Mouse (Mus musculus): Measurements from ENCODE around the gene Mrpl42.

The Mrpl42 gene

DNA sequence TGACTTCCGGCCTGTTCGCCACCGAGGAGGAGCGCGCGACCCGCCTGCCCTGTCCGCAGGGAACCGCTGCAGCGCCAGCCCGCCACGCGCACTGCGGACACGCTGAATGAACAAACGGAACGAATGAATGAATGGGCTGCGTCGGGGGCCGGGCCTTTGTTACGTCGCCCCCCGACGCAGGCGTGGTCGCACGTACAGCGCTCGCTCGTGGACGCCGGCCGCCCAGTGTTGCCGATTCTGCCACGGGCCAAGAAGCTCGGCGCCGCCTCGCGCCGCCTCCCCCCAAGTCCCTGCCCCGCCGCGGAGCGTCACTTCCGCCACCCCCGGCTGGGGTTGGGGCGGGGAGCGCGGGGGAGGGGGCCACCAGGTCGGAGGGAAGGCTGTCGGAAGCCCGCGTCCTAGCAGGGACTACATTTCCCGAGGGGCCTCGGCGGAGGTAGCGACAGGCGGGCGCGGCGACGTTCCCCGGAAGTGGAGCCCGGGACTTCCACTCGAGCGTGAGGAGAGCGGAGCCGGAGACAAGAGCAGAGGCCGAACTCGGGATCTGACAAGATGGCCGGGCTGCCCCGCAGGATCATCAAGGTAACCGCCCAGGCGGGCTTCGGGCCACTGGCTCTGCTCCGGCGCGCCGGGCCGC, 13.0 kb upstream of the Mrpl42 start, which contains the start of gene Ube2n:
TSS of gene Ube2n (plus strand) at position 490 of the 637 bp plus-strand sequence.
- peak; percentile 99 for DNase-seq (ENCODE audit: low read depth)

DNA sequence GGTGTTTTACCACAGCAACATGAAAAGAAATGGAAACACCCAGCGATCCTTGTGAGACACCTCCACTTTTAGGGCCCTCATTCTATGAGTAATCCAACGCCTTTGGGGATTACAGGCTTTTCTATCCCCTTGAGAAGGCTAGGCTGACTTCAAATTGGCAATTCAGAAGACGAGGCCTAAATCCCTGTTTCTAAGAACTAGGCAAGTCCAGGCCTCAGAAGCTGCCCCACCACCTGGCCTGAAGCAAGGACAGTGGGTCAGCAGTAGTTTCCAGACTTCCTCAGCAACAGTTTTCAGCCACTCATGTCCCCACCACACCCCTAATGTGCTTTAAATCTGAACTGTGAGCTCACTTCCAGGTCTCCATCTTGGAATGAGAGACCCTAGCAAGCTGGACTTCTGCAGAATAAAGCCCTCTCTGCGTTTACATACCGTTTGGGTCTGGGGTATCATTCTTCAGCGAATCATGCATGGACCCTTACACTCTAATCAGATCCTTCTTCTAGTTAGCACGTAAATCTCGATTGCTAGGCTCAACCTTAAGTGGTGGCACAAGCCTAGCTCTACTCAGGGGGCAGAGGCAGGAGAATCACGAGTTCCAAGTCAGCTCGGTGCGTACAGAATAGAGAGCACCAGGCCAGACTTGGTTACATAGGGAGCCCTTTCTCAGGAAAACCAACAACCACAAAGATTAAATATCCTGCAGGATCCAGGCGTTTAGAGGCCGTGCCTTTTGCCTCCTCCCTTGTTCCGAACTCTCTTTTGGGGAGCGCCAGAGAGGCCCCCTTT, 12.2 kb upstream of the Mrpl42 start:
- peak; percentile 20 for DNase-seq (ENCODE audit: low read depth)

DNA sequence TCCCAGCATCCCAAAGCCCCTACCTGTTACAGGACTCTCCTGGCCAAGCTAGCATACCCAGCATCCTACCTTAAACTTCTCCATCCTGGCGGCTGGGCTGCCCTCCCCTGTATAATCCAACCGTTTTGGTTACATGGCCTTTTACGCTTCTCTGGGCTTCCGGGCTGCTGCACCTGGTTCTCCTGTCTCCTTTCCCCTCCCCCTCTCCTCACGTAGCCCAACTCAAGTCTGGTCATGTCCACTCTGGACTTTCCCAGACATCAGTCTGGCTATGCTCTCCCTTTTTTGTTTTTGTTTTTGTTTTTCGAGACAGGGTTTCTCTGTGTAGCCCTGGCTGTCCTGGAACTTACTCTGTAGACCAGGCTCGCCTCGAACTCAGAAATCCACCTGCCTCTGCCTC, 10.9 kb upstream of the Mrpl42 start:
- DNase-seq (ENCODE audit: low read depth) = no peak

DNA sequence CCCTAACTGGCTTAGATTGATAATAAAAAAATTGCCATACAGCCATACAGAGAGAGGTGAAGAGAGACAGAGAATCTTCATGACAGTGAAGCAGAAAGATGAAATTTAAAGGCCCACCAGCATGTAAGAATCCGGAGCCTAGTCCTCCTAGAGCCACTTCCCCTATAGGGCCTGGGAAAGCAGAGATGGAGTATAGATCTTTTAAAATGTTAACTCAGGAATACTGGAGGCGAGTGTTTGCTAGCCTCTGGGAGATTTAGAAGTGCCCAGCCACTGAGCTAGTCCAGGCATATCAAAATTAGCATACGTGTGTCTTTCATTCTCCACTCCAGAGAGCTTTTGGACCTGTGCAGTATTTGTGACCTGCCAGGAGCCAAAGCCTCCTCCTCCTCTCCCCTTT, 7.5 kb upstream of the Mrpl42 start:
- DNase-seq (ENCODE audit: low read depth) = no peak

DNA sequence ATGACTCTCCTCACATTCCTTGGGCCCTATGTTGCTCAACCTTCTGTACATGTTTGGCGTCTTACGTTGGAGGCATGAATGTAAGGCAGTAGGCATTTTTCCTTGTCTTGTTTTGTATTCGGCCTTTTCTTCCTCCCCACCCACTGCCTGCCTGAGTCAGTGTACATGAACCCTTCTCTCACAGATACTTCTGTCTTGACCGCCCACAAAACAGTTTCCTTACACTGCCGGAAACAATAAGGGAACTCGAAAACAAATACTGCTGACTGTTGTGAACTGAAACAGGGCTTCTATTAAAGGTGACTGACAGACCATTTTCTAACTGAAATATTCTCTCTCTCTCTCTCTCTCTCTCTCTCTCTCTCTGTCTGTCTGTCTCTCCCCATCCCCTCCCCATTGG, 7.1 kb upstream of the Mrpl42 start:
- peak; percentile 72 for DNase-seq (ENCODE audit: low read depth)

DNA sequence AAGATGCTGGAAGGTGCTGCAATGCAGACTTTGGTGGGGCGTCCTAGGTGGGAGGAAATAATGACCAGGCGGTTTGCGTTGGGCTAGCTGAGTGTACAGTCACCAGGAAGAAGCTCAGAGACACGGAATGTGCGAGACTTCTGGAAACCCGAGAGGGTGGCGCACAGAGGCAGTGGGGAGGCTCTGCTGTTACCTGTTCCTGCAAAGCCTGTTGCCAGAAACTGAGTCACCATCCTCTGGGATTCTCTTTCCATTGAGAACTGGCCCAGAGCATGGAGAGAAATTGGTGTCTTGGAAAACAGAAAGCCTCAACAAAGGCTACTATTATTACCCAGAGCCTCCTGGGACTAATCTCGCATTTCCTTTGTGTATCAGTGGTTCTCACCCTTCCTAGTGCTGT, 6.4 kb upstream of the Mrpl42 start:
- peak; percentile 57 for DNase-seq (ENCODE audit: low read depth)

DNA sequence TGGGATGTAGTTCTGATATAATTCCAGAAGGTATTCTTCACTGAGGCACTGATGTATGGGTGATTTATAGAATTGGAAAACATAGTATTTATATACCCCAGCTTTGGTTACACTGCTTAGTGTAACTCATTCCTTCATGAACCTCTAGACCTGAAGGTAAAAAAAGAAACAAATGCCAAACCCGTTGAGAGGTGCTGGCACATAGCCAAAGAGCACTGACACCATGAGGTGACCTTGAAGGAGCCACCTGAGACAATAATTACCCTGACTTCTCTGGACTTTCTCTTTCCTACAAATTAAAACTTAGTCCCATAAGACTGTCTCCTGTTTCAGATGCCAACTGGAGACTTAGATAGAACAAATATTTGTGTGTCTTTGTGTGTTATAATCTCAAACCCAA, 2.6 kb upstream of the Mrpl42 start:
- no peak for DNase-seq (ENCODE audit: low read depth)

DNA sequence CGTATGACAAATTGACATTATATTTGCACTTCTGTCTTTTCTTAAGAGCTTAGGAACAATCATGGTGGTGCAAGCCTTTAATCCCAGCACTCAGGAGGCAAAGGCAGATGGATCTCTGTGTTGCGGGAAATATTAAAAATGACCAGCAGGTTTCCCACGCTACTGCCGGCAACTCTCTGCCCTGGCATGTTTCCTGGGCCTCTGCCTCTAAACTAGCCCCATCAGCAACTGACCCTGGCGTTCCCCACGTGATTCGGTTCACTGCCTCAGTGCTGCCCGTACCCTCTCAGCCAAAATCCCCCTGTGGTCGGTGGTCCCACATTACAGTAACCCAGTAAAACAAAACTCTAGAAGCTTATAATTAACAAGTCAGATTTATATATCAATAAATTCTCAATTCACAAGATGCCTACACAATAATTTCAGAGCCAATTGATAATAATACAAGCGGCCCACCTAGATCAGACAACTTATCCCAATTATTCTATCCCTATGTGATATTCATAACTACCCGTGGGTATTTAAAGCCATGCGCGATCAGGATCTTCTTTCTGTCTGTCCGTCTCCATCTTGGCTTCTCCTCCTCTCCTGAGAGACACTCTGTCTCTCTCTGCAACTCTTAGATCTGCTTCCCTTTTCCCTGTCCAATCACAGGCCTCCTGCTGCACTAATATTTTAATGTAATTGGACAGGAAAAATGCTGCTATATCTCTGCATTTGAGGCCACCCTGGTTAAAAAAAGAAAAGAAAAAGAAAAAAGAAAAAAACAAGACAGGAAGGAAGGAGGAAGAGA, 1.9 kb upstream of the Mrpl42 start:
- no peak for DNase-seq (ENCODE audit: low read depth)

DNA sequence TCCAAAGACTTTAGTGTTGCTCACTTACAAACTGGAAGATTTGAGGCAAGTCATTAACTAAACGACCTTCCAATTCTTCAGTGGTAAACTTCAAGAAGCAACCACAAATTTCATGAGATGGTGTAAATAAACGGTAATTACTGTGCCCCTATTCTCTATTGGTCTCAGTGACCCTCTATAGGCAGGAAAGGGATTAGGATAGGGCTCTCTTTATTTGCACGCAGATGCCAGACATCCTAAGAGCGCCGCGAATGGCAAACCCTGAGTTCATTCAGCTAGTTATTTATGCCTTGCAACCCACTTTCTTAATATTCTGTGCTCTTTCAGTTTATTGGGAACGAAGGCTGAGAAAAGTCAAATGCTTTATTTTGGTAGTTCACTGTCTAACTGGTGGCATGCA, 707 bp downstream of the Mrpl42 start:
- peak; percentile 35 for DNase-seq (ENCODE audit: low read depth)

DNA sequence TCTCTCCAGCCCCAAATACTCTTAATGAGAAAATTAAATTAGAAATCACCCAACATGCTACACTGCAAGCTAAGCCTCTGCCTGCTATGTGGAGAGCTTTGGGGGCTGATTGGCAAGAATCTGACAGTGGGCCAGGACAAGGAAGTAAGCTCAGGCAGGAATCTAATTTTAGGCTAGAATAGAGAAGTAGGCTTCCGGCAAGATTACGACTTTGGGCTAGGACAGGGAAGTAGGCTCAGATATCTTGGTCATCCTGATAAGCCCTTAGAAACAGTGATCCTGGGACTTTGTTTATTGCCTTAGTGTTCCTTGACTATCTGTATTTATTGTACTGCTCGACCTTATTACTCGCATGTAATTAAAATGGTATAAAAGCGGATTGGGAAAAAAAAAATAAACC, 7.5 kb downstream of the Mrpl42 start:
- no peak for DNase-seq (ENCODE audit: low read depth)

DNA sequence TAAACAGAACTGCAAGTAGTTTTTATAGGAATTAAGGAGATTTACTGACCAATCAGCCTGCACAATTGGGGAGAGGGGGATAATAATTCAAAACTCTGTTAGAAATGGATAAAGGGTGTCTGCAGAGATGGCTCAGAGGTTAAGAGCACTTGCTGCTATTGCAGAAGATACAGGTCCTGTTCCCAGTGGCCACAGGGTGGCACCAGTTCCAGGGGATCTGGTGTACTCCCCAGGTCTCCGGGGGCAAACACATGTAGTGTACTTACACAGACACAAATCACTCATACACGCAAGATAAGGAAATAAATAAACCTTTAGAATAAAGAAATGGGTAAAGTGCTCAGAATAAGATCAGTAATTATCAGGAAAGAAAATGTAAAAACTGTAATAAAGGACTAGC, 12.1 kb downstream of the Mrpl42 start:
- DNase-seq (ENCODE audit: low read depth) = peak; percentile 76

DNA sequence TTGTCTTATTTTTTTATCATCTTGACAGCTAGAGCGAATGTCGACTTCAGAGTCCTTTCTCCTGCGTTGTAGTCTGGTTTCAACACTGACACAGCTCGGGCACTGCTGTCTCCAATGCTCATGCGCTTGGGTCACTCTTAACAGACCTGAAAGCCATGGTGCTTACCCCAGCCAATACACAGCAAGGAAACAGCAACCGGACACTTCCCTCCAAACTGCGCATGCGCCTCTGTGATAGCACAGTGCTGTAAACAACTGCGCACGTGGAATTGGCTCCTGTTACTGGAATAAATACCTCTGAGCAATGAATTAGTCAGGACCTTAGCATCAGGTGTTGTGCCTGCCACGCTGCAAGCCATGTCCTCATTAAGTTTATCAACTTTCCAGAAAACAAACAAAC, 24.2 kb downstream of the Mrpl42 start:
- DNase-seq (ENCODE audit: low read depth) = no peak

DNA sequence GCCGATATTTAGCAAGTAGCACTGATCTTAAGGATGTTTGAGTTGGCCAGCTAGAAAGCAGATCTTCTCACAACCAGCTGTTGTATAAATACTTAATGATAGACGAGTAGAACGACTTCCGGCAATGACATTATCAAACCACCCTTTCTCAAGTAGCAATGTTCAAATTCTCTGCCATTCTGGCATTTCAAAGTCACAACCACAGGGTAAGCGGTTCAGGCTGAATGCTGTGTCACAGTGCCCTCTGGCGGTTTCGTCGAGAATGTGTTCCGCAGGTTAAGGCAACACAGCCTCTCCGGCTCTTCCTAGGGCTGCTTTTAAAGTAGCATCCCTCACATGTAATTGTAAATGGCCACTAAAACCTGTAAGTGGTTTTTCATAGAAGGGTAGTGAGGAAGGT, 25.8 kb downstream of the Mrpl42 start:
- peak; percentile 92 for DNase-seq (ENCODE audit: low read depth)

DNA sequence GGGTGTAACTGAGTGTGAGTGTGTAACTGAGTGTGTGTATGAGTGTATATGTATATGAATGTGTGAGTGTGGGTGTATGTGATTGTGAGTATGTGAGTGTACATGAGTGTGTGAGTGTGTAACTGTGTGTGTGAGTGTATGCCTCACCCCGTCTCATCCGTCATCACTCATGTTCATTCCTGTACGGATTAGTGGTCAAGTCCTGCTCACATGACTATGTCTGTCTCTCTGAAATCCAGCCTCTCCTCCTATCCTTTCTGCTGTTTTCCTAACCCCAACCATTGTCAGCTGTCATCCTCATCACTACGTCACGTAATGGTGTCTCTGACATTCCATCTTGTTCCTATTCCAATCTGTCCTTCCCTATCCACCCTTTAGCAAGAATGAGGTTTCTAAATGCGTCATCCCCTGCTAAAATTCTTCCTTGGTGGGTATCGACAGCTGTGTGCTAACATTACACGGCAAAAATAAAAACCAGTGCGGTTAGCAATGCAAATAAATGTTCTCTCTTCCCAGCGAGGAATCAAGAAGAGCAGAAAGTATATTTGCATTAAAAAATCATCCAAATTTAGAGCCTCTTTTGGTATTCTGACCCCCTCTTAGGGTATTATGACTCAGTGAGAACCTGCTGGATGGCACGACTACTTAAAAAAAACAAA, 29.7 kb downstream of the Mrpl42 start:
- DNase-seq (ENCODE audit: low read depth) = no peak

DNA sequence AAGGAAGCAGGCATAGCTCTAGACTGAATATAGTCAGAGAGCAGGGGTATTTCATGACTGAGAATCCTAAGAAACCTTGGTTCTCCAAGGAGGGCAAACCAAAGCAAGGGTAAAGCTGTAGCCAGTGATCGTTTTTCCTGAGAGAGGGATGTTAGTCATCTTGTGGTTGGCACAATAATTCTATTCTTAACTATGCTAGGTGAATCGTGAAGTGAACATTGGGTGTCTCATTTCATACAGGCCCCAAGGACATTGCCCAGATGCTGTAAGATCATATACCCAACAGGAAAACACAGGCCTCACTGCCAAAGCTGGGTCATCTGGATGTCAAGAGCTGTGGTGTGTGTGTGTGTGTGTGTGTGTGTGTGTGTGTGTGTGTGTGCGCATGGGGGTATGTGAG, 30.6 kb downstream of the Mrpl42 start:
- DNase-seq (ENCODE audit: low read depth) = peak; percentile 22

DNA sequence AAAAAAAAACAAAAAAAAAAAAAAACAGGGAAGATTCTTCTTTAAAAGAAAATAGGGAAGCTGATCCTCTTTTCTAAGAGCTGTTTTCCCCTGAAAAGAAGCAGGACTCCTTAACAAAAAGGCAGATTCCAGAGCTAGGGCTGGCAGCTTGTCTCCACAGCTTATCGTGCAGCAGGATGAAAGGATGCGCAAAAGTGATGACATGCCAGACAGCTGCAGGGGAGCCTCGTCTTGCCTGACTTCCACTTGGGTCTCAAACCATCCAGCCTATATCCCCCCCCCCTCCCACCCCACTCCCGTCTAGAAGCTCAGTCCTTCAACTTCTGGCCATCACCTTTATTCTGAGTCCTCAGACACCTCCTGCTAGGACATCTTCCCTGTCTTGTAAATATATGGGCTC, 32.8 kb downstream of the Mrpl42 start:
- no peak for DNase-seq (ENCODE audit: low read depth)

DNA sequence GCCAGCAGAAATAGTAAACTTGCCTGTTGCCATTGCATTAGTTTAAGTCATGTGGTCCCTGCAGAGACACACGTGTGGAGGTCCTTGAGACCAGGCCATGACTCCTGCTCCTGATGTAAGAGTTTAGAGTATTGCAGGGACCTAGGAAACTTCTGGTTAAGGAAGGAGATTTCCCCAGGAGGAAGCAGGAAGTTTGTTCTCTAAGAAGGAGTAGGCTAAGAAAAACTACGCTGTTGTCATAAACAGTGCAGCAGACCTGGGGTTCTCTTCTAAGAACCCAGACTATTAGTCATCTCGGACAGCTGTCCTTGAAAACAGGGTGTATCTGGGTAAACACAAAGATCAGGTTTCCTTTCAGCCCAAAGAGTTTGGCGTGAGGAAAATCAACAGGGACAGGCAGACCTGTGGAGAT, 36.2 kb downstream of the Mrpl42 start:
- DNase-seq (ENCODE audit: low read depth) = no peak

DNA sequence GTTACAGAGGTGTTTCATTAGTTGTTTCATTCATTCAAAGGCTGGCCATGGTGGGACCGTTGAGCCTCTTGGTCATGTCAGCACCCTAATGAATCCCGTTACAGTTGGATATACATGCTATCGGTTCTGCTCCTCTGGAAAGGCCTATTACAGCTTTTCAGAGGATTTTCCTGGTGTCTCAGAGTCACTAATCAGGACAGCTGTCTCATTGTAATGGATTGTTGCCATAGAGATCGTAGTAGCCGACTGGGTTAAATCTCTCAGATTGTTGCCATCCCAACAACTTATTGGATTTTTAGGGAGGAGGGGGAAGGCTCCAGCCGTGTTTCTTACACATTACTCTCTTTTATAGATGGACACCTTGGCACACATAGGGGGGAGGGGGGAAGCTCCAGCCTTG, 37.2 kb downstream of the Mrpl42 start:
- no peak for DNase-seq (ENCODE audit: low read depth)

DNA sequence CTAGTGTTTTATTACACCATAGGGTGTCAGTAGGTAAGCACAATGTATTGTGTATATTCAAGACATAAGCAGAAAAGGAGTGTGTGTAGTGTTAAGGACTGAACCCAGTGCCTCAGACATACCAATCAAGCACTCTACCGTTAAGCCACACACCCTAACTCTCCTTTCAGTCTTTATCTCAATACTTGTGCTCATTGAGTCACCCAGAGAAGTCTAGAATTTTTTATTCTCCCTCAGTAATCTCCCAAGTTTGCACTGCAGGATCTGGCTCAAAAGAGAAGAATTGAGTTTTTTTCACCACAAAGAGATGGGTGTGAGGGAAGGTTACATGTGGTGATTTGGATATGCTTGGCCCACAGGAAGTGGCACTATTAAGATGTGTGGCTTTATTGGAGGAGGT, 39.5 kb downstream of the Mrpl42 start:
- DNase-seq (ENCODE audit: low read depth) = no peak

DNA sequence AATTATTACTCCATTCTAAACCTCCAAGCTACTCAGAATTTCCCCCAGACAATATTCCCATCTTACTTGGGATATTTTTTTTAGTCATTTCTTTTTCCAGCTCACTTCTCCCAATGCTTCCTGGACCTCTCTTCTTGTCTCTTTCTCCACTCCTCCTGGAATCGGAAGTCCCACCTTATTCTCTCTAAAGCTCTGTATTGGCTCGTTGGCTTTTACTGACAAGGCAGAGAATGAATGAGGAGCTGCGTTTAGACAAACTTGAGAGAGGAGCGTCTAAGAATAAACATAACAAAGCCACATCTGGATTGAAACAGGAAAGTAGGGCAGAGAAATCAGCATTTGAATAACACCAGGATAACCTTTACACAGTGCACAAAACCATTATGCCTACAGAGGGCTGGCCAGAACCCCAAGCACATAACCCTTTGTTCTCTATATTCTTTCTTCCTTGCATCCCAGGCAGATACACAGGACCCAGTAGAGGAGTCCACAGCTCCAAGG, 40.6 kb downstream of the Mrpl42 start:
- DNase-seq (ENCODE audit: low read depth) = no peak

DNA sequence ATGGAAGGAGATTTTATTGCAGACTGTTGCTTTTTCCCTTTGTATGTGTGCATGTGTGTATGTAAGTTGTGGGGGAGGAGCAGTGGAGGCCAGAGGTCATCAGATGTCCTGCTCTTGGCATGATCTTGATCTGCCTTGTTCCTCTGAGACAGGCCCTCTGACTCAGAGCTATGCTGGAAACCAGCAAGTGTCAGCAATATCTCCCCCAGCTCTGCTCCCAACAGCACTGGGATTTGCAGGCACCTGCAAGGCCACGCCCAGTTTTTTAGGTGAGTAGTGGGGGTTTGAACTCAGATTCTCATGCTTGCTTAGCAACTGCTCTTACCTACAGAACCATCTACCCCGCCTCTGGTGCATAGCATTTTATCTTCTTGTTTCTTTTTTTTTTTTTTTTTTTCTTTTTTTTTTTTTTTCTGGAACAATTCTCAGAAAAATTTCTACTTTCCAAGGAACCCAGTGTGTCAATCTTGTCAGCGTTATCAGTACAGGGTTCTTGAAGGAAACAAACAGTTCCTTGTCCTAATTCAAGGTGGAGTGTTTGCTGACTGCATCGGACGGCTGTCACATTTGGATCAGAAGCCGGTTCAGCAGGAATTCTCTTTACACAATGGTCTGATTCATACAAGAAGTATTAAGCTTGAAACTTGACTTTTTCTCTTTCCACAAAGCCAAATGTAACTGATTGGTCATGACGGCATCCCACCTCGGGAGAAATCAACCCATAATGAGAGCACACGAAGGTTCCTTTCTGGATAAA, 43.5 kb downstream of the Mrpl42 start:
- no peak for DNase-seq (ENCODE audit: low read depth)

Data from NIH3T3 (cell line).